Mouse (Mus musculus) ES-CJ7 (cell line): Measurements from ENCODE around the gene Mvd.

ENCODE experiments used
- DNase-seq: peaks from one replicate; pipeline ENCODE4 v3.0.0; 2011; ENCODE audit warnings: low read depth, low spot score

The Mvd gene

GRCm38 (mm10) chr8:122427607-122428006, 15.6 kb downstream of the Mvd start:
- no peak for DNase-seq

- no peak for DNase-seq
Measured at GRCm38 (mm10) chr8:122426145-122426544, 17.1 kb downstream of the Mvd start.

- peak; percentile 73 for DNase-seq
Measured at GRCm38 (mm10) chr8:122423659-122424058, 19.6 kb downstream of the Mvd start.

GRCm38 (mm10) chr8:122423217-122423616, 20.0 kb downstream of the Mvd start:
- DNase-seq: no peak

GRCm38 (mm10) chr8:122421376-122422070, 21.7 kb downstream of the Mvd start, which contains the start of gene Il17c:
Il17c (plus strand) TSS chr8:122422020.
- DNase-seq: no peak

GRCm38 (mm10) chr8:122419881-122420555, 23.2 kb downstream of the Mvd start:
- DNase-seq: no peak

GRCm38 (mm10) chr8:122415554-122415953, 27.7 kb downstream of the Mvd start:
- DNase-seq: no peak

GRCm38 (mm10) chr8:122414311-122414710, 28.9 kb downstream of the Mvd start:
- DNase-seq: peak; percentile 73

- DNase-seq: no peak
Measured at GRCm38 (mm10) chr8:122407678-122408077, 35.5 kb downstream of the Mvd start.

GRCm38 (mm10) chr8:122405146-122405805, 37.9 kb downstream of the Mvd start:
- DNase-seq: no peak

- no peak for DNase-seq
Measured at GRCm38 (mm10) chr8:122398186-122398585, 45.0 kb downstream of the Mvd start.

GRCm38 (mm10) chr8:122395291-122395690, 47.9 kb downstream of the Mvd start:
- DNase-seq: no peak

GRCm38 (mm10) chr8:122393717-122394116, 49.5 kb downstream of the Mvd start:
- DNase-seq: no peak

GRCm38 (mm10) chr8:122390758-122391157, 52.5 kb downstream of the Mvd start:
- no peak for DNase-seq

- DNase-seq: peak; percentile 61
Measured at GRCm38 (mm10) chr8:122389357-122389756, 53.9 kb downstream of the Mvd start.
